Mouse (Mus musculus): ENCODE results near the gene Shisa8.

Gene Shisa8

DNA sequence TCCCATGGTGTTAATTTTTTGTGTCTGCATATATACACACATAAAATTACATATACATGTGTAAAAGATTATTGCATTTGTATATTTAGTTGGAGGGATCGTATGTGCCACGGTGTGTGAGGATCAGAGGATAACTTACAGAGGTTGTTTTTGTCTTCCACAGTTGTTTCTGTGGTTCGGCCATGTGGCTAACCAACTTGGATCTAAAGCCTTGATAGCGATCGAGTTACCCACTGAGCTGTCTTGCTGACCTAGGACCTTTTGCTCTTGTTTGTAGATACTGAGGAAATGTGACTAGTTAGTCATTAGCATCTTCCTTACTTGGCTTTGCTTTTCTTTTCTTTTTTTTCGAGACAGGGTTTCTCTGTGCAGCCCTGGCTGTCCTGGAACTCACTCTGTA is 56.3 kb downstream of the Shisa8 start:
- no peak for DNase-seq (ENCODE audit: low spot score in 2 of 2)
